Mouse (Mus musculus) bone marrow macrophage, adult 2 months (primary cell): Measurements from ENCODE around the gene Gpd1.
"Not testable (repeated sequence)": the region's sequence is repeated elsewhere in the genome, so short reads cannot be mapped to it uniquely, and the experiment has no call there.

Source experiments
- CTCF ChIP-seq: IDR thresholded peaks from 2 replicates; pipeline ENCODE4 v1.5.1; 2012; ENCODE audit warnings: low read depth, mild to moderate bottlenecking, low read length, moderate library complexity
- POLR2A ChIP-seq: IDR thresholded peaks from 2 replicates; pipeline ENCODE4 v1.6.1; 2012; ENCODE audit warnings: mild to moderate bottlenecking, low read depth, low read length, borderline replicate concordance

GRCm38 (mm10) chr15:99772881-99772924, 55.4 kb downstream of the Gpd1 start, which contains the start of gene Cers5:
- not testable (repeated sequence) for TF ChIP-seq POLR2A, CTCF
